Mouse (Mus musculus): Measurements from ENCODE around the gene 9430097D07Rik.

DNA sequence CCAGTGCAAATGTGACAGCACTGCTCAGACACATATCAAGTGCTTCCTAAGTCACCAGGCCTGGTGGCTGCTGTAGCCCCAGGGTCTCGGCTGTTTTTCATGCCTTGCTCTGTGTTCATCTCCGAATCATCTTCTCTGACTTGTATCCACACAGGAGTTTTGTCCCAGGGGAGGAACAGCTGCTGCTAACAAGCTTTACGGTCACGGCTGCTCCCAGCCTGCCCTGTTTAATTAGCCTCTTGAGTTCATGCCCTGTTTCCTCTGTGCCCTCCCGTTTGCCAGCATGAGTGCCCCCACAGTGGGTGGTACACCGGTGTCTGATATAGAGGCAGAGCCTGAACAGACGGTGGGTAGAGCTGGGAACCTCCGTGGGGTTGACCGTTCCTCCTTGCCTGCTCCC, 42.6 kb upstream of the 9430097D07Rik start:
- TF ChIP-seq EP300 (IDR thresholded peaks at IDR 0.05; ENCODE audit: insufficient read depth, low read depth, low read length) = no peak
- TF ChIP-seq CTCF (IDR thresholded peaks at IDR 0.05; ENCODE audit: low read depth, low read length) = no peak

All from ES-Bruce4 (cell line).